Mouse (Mus musculus) 3134 (cell line): ENCODE results near the gene Ggps1.

ENCODE experiments used
- DNase-seq: peaks from one replicate; pipeline ENCODE4 v3.0.0-alpha.2; 2011; ENCODE audit warnings: low spot score; ENCODE audit not compliant: insufficient read length; ENCODE audit errors: extremely low read depth

Gene Ggps1

GRCm38 (mm10) chr13:14063013-14063941, at the start of gene Ggps1, which contains the start of gene Arid4b:
Ggps1 (minus strand) TSS chr13:14063488.
Arid4b (plus strand) TSS chr13:14063232.
- DNase-seq, result peak; percentile 97

DNA sequence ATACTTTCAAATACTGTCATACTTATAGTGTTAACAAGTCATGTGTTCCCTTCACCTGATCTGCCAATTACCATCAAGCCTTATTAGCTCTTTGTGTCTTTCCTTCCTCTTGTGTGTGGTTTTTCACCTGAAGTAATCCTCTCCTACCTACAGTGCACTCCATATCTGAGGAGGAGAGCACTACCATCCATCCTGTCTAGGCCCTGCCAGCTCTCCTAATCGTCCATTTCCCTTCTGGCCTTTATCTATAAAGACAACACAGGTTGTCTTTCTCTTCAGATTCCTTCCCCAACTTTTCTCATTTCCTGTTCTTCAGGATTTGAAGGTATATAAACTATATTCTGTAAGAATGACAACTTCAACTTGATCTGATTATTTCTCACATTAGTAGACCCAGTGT, 47.9 kb upstream of the Ggps1 start:
- DNase-seq, result no peak

- no peak for DNase-seq
These were observed 47.0 kb upstream of the Ggps1 start for GRCm38 (mm10) chr13:14110154-14110873.

GRCm38 (mm10) chr13:14103026-14103425, 39.7 kb upstream of the Ggps1 start:
- no peak for DNase-seq

- DNase-seq, result no peak
These were observed 25.4 kb upstream of the Ggps1 start for GRCm38 (mm10) chr13:14088669-14089068.

DNA sequence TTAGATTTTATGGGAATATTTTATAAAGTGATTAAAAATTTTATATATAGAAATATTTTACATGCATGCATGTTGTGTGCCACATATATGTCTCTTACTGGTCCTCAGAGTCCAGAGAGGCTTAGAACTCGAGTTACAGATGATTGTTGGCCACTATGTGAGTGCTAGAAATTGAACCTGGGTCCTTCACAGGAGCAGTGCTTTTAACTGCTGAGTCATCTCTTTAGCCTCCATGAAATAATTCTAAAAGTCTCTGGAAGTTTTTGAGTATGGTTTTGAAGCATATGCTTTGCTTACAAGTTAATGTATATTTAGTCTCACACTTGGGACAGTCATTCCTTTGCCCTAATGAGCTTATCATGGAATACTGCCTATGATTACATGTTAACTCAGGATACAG, 12.0 kb upstream of the Ggps1 start:
- no peak for DNase-seq

DNA sequence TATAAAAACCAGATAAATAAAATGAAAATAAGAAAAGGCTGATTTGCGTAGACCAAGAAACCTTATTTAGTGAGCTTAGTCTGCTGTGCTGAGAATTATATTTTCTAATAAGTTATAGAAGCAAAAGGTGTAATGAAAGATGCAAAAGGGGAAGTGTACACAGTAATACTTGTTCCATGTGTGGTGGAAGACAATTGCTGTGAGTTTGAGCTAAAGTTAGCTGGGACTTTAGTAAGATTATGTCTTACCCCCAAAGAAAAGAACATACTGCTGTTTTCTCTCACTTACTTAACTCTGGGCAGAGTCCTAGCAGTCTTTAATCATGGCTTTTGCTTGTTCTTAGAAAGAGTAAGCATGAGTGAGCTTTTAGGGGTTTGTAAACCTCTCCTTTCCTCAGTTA, 11.1 kb upstream of the Ggps1 start:
- no peak for DNase-seq

DNA sequence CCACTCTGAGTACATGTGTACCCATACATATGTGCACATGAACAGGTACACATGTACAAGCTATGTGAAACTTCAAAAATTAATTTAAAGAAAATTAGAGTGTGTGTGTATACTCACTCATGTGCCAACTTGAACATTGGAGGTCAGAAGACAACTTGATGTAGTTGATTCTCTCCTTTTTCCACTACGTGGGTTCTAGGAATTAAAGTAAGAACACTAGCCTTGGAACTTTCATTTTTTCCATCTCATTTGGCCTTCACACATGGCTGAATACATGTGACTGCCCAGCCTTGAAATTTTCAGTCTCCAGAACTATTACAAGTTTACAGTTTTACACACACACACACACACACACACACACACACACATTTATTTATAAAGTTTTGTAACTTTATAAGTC, 6.0 kb upstream of the Ggps1 start:
- DNase-seq, result no peak

GRCm38 (mm10) chr13:14068035-14068434, 4.7 kb upstream of the Ggps1 start:
- DNase-seq, result no peak

GRCm38 (mm10) chr13:14065701-14066100, 2.4 kb upstream of the Ggps1 start:
- no peak for DNase-seq

- no peak for DNase-seq
These were observed 1.7 kb upstream of the Ggps1 start for GRCm38 (mm10) chr13:14065028-14065380.

- DNase-seq, result peak; percentile 39
These were observed 1.2 kb upstream of the Ggps1 start for GRCm38 (mm10) chr13:14064341-14065027.

- DNase-seq, result no peak
These were observed 619 bp upstream of the Ggps1 start for GRCm38 (mm10) chr13:14063942-14064271.

DNA sequence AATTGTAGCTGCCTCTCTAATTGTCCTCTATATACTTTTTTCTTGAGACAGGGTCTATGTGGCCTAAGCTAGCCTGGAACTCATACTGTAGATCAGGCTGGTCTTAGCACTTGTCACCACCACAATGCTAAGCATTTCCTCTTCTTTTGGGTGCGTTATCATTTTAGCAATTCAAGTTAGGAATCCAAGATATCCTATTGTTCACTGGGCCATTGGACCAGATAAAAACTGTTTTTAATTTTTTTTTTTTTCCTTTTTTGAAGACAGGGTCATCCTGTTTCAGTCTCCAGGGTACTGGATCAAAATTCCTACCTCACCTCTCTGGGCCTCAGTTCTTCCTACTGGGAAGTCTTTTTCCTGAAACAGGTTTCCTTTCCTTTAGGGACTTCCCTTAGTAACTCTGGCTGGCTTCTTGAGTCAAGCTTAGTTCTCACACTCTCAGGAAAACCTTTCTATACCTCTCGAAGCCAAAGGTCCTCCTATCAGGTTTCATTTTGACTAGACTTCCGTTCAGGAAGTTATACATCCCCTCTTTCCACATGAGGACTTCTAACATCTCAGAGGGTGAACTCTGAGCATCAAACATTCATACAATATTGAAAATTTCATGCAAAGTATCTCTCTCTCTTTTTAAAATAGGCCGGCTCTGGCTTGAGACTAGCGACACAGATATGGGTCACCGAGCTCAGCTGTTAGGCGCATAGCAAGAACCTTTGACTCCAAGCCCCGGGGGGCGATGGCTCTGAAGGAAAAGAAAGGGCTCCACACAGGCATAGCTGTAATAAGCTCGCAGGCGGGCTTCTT, 877 bp downstream of the Ggps1 start:
- no peak for DNase-seq

DNA sequence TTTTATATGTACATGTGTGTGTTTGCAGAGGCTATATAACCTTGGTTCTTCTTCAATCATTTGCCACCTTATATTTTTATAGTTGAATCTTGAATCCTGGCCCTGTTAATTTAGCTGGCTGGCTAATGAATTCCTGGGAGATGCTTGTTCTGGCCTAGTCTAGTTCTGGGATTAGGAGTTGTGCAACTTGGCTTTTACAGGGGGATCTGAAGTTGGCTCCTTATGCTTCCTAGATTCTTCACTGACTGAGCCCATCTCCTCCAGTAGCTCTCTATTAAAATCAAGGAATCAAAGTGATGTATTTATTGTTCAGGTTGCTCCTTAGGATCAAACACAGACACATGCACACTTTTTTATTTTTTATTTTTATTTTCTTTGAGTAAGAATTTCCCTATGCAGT, 3.7 kb downstream of the Ggps1 start:
- no peak for DNase-seq

DNA sequence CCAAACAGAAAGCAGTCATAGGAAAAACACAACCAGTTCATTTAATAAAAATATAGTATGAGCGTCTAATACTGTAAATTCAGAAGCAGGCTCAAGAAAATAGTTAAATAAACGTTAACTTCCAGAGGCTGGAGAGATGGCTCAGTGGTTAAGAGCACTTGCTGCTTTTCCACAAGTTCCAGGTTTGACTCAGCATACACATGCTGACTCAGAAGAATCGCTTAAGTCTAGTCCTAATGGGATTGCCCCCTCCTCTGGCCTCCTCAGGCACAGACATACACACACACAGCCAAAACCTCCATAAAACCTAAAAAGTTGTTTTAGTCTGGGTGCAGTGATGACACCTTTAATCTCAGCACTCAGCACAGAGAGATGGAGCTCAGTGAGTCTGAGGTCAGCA, 6.5 kb downstream of the Ggps1 start:
- DNase-seq, result no peak

DNA sequence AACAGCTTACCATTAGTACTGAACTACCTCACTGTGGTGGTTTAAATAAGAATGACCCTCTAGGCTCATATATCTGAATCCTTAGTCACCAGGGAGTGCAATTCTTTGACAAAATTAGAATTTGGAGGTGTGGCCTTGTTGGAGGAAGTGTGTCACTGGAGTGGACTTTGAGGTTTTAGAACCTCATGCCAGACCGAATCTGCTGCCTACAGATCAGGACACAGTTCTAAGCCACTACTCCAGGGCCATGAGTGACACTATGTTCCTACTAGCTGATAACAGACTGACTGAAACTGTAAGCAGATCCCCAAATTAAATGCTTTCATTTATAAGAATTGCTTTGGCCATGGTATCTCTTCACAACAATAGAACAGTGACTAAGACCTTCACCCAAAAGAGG, 13.4 kb downstream of the Ggps1 start:
- DNase-seq, result peak; percentile 13

- no peak for DNase-seq
These were observed 18.8 kb downstream of the Ggps1 start for GRCm38 (mm10) chr13:14044521-14044920.

DNA sequence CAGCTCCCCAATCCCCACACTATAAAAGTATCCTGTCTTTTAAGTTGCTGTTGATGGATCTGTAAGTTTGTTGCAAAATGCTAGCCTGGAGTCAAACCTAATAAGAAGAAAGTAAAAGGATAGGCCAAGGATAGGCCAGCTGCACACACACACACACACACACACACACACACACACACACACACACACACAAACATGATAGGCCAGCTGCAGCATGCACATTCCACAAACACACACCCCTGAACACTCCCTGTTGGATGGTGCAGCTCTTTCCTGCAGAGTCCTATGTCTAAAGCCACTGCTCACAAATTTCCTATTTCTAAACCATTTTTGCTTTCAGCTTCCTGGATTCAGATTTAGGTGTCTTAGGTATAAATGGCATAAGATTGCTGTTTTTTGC, 19.4 kb downstream of the Ggps1 start:
- DNase-seq, result no peak

- peak; percentile 45 for DNase-seq
These were observed 23.1 kb downstream of the Ggps1 start for GRCm38 (mm10) chr13:14040186-14040585.
